Mouse (Mus musculus) kidney, embryonic 16.5 days (tissue): ENCODE results near the gene Tenm2. TPM values are rescaled to one million over a fixed set of nuclear protein-coding genes. Genes with fewer than 3 reads are reported as not detected.

Experiments used
- ATAC-seq: fragments of 200-750 bp; cut with Nextera tagmentation; 2 replicates; pipeline ENCODE4 v1.8.0; 2017; ENCODE audit warnings: moderate TSS enrichment; ENCODE audit not compliant: low FRiP score, low TSS enrichment
- H3K27ac ChIP-seq: fragments of 300-500 bp; sonication (generic); 2 replicates; pipeline ENCODE4 v1.5.1; 2014; ENCODE audit warnings: low read length
- H3K27me3 ChIP-seq: fragments of 300-500 bp; sonication (generic); 2 replicates; pipeline ENCODE4 v1.6.1; 2014; ENCODE audit warnings: low read length, control low read depth, mixed read lengths; ENCODE audit not compliant: insufficient read depth
- H3K36me3 ChIP-seq: fragments of 300-500 bp; sonication (generic); 2 replicates; pipeline ENCODE4 v1.6.1; 2014; ENCODE audit warnings: low read length, control low read depth, mixed read lengths; ENCODE audit not compliant: insufficient read depth
- H3K4me1 ChIP-seq: fragments of 300-500 bp; sonication (generic); 2 replicates; pipeline ENCODE4 v1.6.1; 2014; ENCODE audit warnings: low read length, control low read depth, mixed read lengths; ENCODE audit not compliant: insufficient read depth
- H3K4me2 ChIP-seq: fragments of 300-500 bp; sonication (generic); replicated peaks from 2 replicates; pipeline ENCODE4 v1.6.1; 2014; ENCODE audit warnings: low read depth, low read length
- H3K4me3 ChIP-seq: fragments of 300-500 bp; sonication (generic); 2 replicates; pipeline ENCODE4 v1.5.1; 2014; ENCODE audit warnings: mild to moderate bottlenecking, low read length
- H3K9ac ChIP-seq: fragments of 300-500 bp; sonication (generic); replicated peaks from 2 replicates; pipeline ENCODE4 v1.6.1; 2014; ENCODE audit warnings: low read length
- H3K9me3 ChIP-seq: fragments of 300-500 bp; sonication (generic); 2 replicates; pipeline ENCODE4 v1.6.1; 2016; ENCODE audit warnings: low read length, control low read depth
- WGBS: fragments of 180-500 bp; shearing (Covaris S2); extraction: QIAGEN DNeasy Blood & Tissue Kit; methylation state at CpG from one replicate; pipeline ENCODE4 v1.1.7; 2014; 5-methylcytosine and 5-hydroxymethylcytosine counted together
- polyA plus RNA-seq: library from polyadenylated mRNA; unstranded; fragments of >200 nt; fragmentation: Nextera tagmentation; extraction: Ambion mirVana; gene quantifications from 2 replicates; pipeline ENCODE4 v1.2.1, GENCODE M21; 2015

The Tenm2 gene
- polyA plus RNA-seq, 1 experiment from 2014 or later, result 0.76 TPM

- no peaks in the 10 kb centered on the region for H3K9me3 ChIP-seq
- whole genome bisulfite sequencing, result 66% methylated on average over 9 of the region's 9 CpGs
- no peaks in the 10 kb centered on the region for H3K27me3 ChIP-seq
- H3K27ac ChIP-seq, result no peak overlapping the region
- no peak overlapping the region for H3K4me2 ChIP-seq
- no peaks in the 10 kb centered on the region for H3K36me3 ChIP-seq
- no peaks in the 10 kb centered on the region for H3K4me1 ChIP-seq
- H3K9ac ChIP-seq, result no peak overlapping the region
- no peak overlapping the region for H3K4me3 ChIP-seq
- no peak for ATAC-seq
Observed at GRCm38 (mm10) chr11:36494898-36495548, 740.7 kb downstream of the Tenm2 start.

GRCm38 (mm10) chr11:36492274-36492673 is 743.5 kb downstream of the Tenm2 start:
- H3K9me3 ChIP-seq, result no peaks in the 10 kb centered on the region
- H3K36me3 ChIP-seq, result no peaks in the 10 kb centered on the region
- WGBS, result 83% methylated on average over 6 of the region's 6 CpGs
- H3K27ac ChIP-seq, result no peak overlapping the region
- H3K4me3 ChIP-seq, result no peak overlapping the region
- no peaks in the 10 kb centered on the region for H3K27me3 ChIP-seq
- no peak overlapping the region for H3K4me2 ChIP-seq
- no peaks in the 10 kb centered on the region for H3K4me1 ChIP-seq
- no peak overlapping the region for H3K9ac ChIP-seq
- ATAC-seq, result no peak

GRCm38 (mm10) chr11:36490085-36490484 is 745.7 kb downstream of the Tenm2 start:
- no peak overlapping the region for H3K9ac ChIP-seq
- no peaks in the 10 kb centered on the region for H3K36me3 ChIP-seq
- no peak overlapping the region for H3K4me3 ChIP-seq
- H3K27ac ChIP-seq, result no peak overlapping the region
- no peak overlapping the region for H3K4me2 ChIP-seq
- no peaks in the 10 kb centered on the region for H3K4me1 ChIP-seq
- H3K9me3 ChIP-seq, result no peaks in the 10 kb centered on the region
- ATAC-seq, result no peak
- WGBS, result 65% methylated on average over 7 of the region's 7 CpGs
- no peaks in the 10 kb centered on the region for H3K27me3 ChIP-seq

- ATAC-seq, result no peak
- WGBS, result 61% methylated on average over 4 of the region's 4 CpGs
- H3K36me3 ChIP-seq, result no peaks in the 10 kb centered on the region
Observed at GRCm38 (mm10) chr11:36488666-36489065, 747.1 kb downstream of the Tenm2 start.

GRCm38 (mm10) chr11:36486092-36486491 is 749.7 kb downstream of the Tenm2 start:
- Histone ChIP-seq H3K27ac (no peak overlapping the region), H3K36me3 (no peaks in the 10 kb centered on the region), H3K9me3 (no peaks in the 10 kb centered on the region), H3K4me2 (no peak overlapping the region), H3K9ac (no peak overlapping the region), H3K4me1 (no peaks in the 10 kb centered on the region), H3K27me3 (no peaks in the 10 kb centered on the region), H3K4me3 (no peak overlapping the region)
- no peak for ATAC-seq
- 69% methylated on average over 12 of the region's 12 CpGs for WGBS

More at GRCm38 (mm10) chr11:36488666-36489065, 747.1 kb downstream of the Tenm2 start:
- H3K4me2 ChIP-seq, result no peak overlapping the region
- H3K4me3 ChIP-seq, result no peak overlapping the region
- H3K9me3 ChIP-seq, result no peaks in the 10 kb centered on the region
- H3K4me1 ChIP-seq, result no peaks in the 10 kb centered on the region
- no peaks in the 10 kb centered on the region for H3K27me3 ChIP-seq
- H3K9ac ChIP-seq, result no peak overlapping the region
- no peak overlapping the region for H3K27ac ChIP-seq

GRCm38 (mm10) chr11:36484466-36485069 is 751.2 kb downstream of the Tenm2 start:
- no peak overlapping the region for H3K9ac ChIP-seq
- no peak overlapping the region for H3K4me3 ChIP-seq
- no peaks in the 10 kb centered on the region for H3K4me1 ChIP-seq
- no peaks in the 10 kb centered on the region for H3K9me3 ChIP-seq
- H3K27me3 ChIP-seq, result no peaks in the 10 kb centered on the region
- 44% methylated on average over 8 of the region's 8 CpGs for WGBS
- H3K4me2 ChIP-seq, result no peak overlapping the region
- no peak for ATAC-seq
- no peak overlapping the region for H3K27ac ChIP-seq
- H3K36me3 ChIP-seq, result no peaks in the 10 kb centered on the region

GRCm38 (mm10) chr11:36482136-36482535 is 753.6 kb downstream of the Tenm2 start:
- WGBS, result 87% methylated on average over 8 of the region's 8 CpGs
- no peak overlapping the region for H3K9ac ChIP-seq
- no peaks in the 10 kb centered on the region for H3K27me3 ChIP-seq
- no peak for ATAC-seq
- no peak overlapping the region for H3K4me2 ChIP-seq
- no peaks in the 10 kb centered on the region for H3K36me3 ChIP-seq
- H3K9me3 ChIP-seq, result no peaks in the 10 kb centered on the region
- no peak overlapping the region for H3K4me3 ChIP-seq
- H3K4me1 ChIP-seq, result no peaks in the 10 kb centered on the region
- no peak overlapping the region for H3K27ac ChIP-seq

- Histone ChIP-seq H3K9ac (no peak overlapping the region), H3K27me3 (no peaks in the 10 kb centered on the region), H3K27ac (no peak overlapping the region), H3K4me2 (no peak overlapping the region), H3K4me1 (no peaks in the 10 kb centered on the region), H3K9me3 (no peaks in the 10 kb centered on the region), H3K4me3 (no peak overlapping the region), H3K36me3 (no peaks in the 10 kb centered on the region)
- WGBS, result 65% methylated on average over 7 of the region's 7 CpGs
- no peak for ATAC-seq
Observed at GRCm38 (mm10) chr11:36481524-36481923, 754.2 kb downstream of the Tenm2 start.

GRCm38 (mm10) chr11:36481086-36481485 is 754.7 kb downstream of the Tenm2 start:
- Histone ChIP-seq H3K9me3 (no peaks in the 10 kb centered on the region), H3K27me3 (no peaks in the 10 kb centered on the region), H3K4me2 (no peak overlapping the region), H3K4me1 (no peaks in the 10 kb centered on the region), H3K36me3 (no peaks in the 10 kb centered on the region), H3K27ac (no peak overlapping the region), H3K4me3 (no peak overlapping the region), H3K9ac (no peak overlapping the region)
- WGBS, result 88% methylated on average over 5 of the region's 5 CpGs
- no peak for ATAC-seq

GRCm38 (mm10) chr11:36469811-36470551 is 765.8 kb downstream of the Tenm2 start:
- 83% methylated on average over 9 of the region's 9 CpGs for WGBS
- Histone ChIP-seq H3K9me3 (no peaks in the 10 kb centered on the region), H3K4me3 (no peak overlapping the region), H3K4me1 (no peaks in the 10 kb centered on the region), H3K27ac (no peak overlapping the region), H3K36me3 (no peaks in the 10 kb centered on the region), H3K9ac (no peak overlapping the region), H3K4me2 (no peak overlapping the region), H3K27me3 (no peaks in the 10 kb centered on the region)
- no peak for ATAC-seq
